Mouse (Mus musculus): ENCODE results near the gene Chil1.

Gene Chil1

GRCm38 (mm10) chr1:134182025-134182424 lies at the start of gene Chil1:
Gene Chil1, plus strand, starts transcription at chr1:134182176.
- no peak for DNase-seq (ENCODE audit: low spot score)

- no peak for DNase-seq (ENCODE audit: low spot score)
Measured at GRCm38 (mm10) chr1:134133316-134133715, 48.7 kb upstream of the Chil1 start.

GRCm38 (mm10) chr1:134136351-134136750 lies 45.6 kb upstream of the Chil1 start:
- DNase-seq (ENCODE audit: low spot score), result no peak

GRCm38 (mm10) chr1:134138424-134138823 lies 43.6 kb upstream of the Chil1 start:
- DNase-seq (ENCODE audit: low spot score), result no peak

GRCm38 (mm10) chr1:134142363-134142794 lies 39.6 kb upstream of the Chil1 start:
- no peak for DNase-seq (ENCODE audit: low spot score)

GRCm38 (mm10) chr1:134146066-134146465 lies 35.9 kb upstream of the Chil1 start:
- DNase-seq (ENCODE audit: low spot score), result no peak

- no peak for DNase-seq (ENCODE audit: low spot score)
Measured at GRCm38 (mm10) chr1:134150076-134150475, 31.9 kb upstream of the Chil1 start.

- no peak for DNase-seq (ENCODE audit: low spot score)
Measured at GRCm38 (mm10) chr1:134150745-134151144, 31.2 kb upstream of the Chil1 start.

GRCm38 (mm10) chr1:134151655-134152412 lies 30.1 kb upstream of the Chil1 start:
- peak; percentile 85 for DNase-seq (ENCODE audit: low spot score)

- DNase-seq (ENCODE audit: low spot score), result no peak
Measured at GRCm38 (mm10) chr1:134152626-134153590, 29.1 kb upstream of the Chil1 start.

GRCm38 (mm10) chr1:134154121-134154520 lies 27.9 kb upstream of the Chil1 start:
- DNase-seq (ENCODE audit: low spot score), result no peak

GRCm38 (mm10) chr1:134154655-134155054 lies 27.3 kb upstream of the Chil1 start:
- no peak for DNase-seq (ENCODE audit: low spot score)

- no peak for DNase-seq (ENCODE audit: low spot score)
Measured at GRCm38 (mm10) chr1:134160404-134160803, 21.6 kb upstream of the Chil1 start.

- no peak for DNase-seq (ENCODE audit: low spot score)
Measured at GRCm38 (mm10) chr1:134161399-134161798, 20.6 kb upstream of the Chil1 start.

- DNase-seq (ENCODE audit: low spot score), result no peak
Measured at GRCm38 (mm10) chr1:134162510-134163225, 19.3 kb upstream of the Chil1 start.

- DNase-seq (ENCODE audit: low spot score), result no peak
Measured at GRCm38 (mm10) chr1:134163476-134163875, 18.5 kb upstream of the Chil1 start.

GRCm38 (mm10) chr1:134164454-134164853 lies 17.5 kb upstream of the Chil1 start:
- DNase-seq (ENCODE audit: low spot score), result no peak

GRCm38 (mm10) chr1:134166547-134166946 lies 15.4 kb upstream of the Chil1 start:
- DNase-seq (ENCODE audit: low spot score), result no peak

GRCm38 (mm10) chr1:134167416-134168305 lies 14.3 kb upstream of the Chil1 start:
- DNase-seq (ENCODE audit: low spot score), result no peak

- no peak for DNase-seq (ENCODE audit: low spot score)
Measured at GRCm38 (mm10) chr1:134168567-134168966, 13.4 kb upstream of the Chil1 start.

Data from testis, postnatal 10 days (tissue).